Mouse (Mus musculus): ENCODE measurements at regions not wholly inside any gene's neighbourhood (a gene's known extent, or its start where the extent isn't known, plus 50 kb on each side); places are given as distances from the start of the nearest gene placed in this dataset.
A peak's percentile ranks its signal among the peaks of the same experiment; 100 is the strongest.
"Not testable (repeated sequence)": the region's sequence is repeated elsewhere in the genome, so short reads cannot be mapped to it uniquely, and the experiment has no call there.

- not testable (repeated sequence) for DNase-seq (ENCODE audit: low read depth, low spot score)
These were observed 80.9 kb upstream of the Adss start for GRCm38 (mm10) chr1:177877223-177877622.

DNA sequence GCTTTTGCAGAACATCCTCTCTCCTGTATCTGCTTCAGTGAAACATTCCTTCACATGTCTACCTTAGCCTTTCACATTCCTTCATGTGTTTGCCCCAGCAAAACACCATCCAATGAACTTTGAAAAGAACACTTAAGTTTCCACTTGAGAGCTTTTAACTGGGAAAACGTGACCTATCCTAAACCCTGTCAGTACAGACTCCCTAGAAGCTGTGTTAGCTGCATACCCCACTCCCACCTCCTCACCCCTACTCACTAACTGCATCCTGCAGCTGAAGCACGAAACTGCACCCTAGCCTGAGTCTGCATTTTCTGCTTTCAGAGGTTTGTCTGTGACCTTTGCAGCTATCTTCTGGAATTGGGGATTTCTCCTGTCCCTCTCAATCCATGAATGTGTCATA, 81.7 kb upstream of the Catspere2 start:
- DNase-seq (ENCODE audit: low read depth, low spot score), result no peak

GRCm38 (mm10) chr1:177928391-177929010, 54.7 kb upstream of the Catspere2 start:
- peak; percentile 28 for DNase-seq (ENCODE audit: low read depth, low spot score)

Data from WW6 (cell line).